Mouse (Mus musculus) E14TG2a.4 (cell line): Measurements from ENCODE around the gene Phactr1.

Experiments used
- CTCF ChIP-seq: conservative IDR thresholded peaks from 2 replicates; pipeline ENCODE4 v1.5.1; 2014; ENCODE audit warnings: low read length
- POU5F1 ChIP-seq: IDR thresholded peaks from 2 replicates; pipeline ENCODE4 v1.6.1; 2014; ENCODE audit warnings: low read length, borderline replicate concordance

- TF ChIP-seq CTCF (no peak), POU5F1 (no peak)
Measured at GRCm38 (mm10) chr13:42961561-42961960, 281.1 kb downstream of the Phactr1 start.
